Mouse (Mus musculus): Measurements from ENCODE around the gene Tiam1.

Tiam1 gene

GRCm38 (mm10) chr16:90143760-90144516 lies at the start of gene Tiam1:
Gene Tiam1, minus strand, starts transcription at chr16:90143769.
- DNase-seq (ENCODE audit: low spot score): peak; percentile 97

- no peak for DNase-seq (ENCODE audit: low spot score)
These were observed 47.7 kb upstream of the Tiam1 start for GRCm38 (mm10) chr16:90191289-90191688.

GRCm38 (mm10) chr16:90187453-90187852 lies 43.9 kb upstream of the Tiam1 start:
- DNase-seq (ENCODE audit: low spot score): peak; percentile 73

- peak; percentile 80 for DNase-seq (ENCODE audit: low spot score)
These were observed 42.5 kb upstream of the Tiam1 start for GRCm38 (mm10) chr16:90185928-90186588.

GRCm38 (mm10) chr16:90184135-90184534 lies 40.6 kb upstream of the Tiam1 start:
- no peak for DNase-seq (ENCODE audit: low spot score)

- no peak for DNase-seq (ENCODE audit: low spot score)
These were observed 38.1 kb upstream of the Tiam1 start for GRCm38 (mm10) chr16:90181673-90182072.

- no peak for DNase-seq (ENCODE audit: low spot score)
These were observed 37.4 kb upstream of the Tiam1 start for GRCm38 (mm10) chr16:90180975-90181374.

- no peak for DNase-seq (ENCODE audit: low spot score)
These were observed 36.3 kb upstream of the Tiam1 start for GRCm38 (mm10) chr16:90179892-90180291.

- no peak for DNase-seq (ENCODE audit: low spot score)
These were observed 34.8 kb upstream of the Tiam1 start for GRCm38 (mm10) chr16:90178404-90178803.

GRCm38 (mm10) chr16:90177425-90177824 lies 33.9 kb upstream of the Tiam1 start:
- no peak for DNase-seq (ENCODE audit: low spot score)

- no peak for DNase-seq (ENCODE audit: low spot score)
These were observed 32.9 kb upstream of the Tiam1 start for GRCm38 (mm10) chr16:90176472-90176871.

GRCm38 (mm10) chr16:90171416-90171815 lies 27.8 kb upstream of the Tiam1 start:
- DNase-seq (ENCODE audit: low spot score): no peak

- no peak for DNase-seq (ENCODE audit: low spot score)
These were observed 27.1 kb upstream of the Tiam1 start for GRCm38 (mm10) chr16:90170676-90171075.

- peak; percentile 52 for DNase-seq (ENCODE audit: low spot score)
These were observed 26.5 kb upstream of the Tiam1 start for GRCm38 (mm10) chr16:90169863-90170630.

GRCm38 (mm10) chr16:90167646-90168045 lies 24.1 kb upstream of the Tiam1 start:
- DNase-seq (ENCODE audit: low spot score): peak; percentile 79

GRCm38 (mm10) chr16:90165435-90165834 lies 21.9 kb upstream of the Tiam1 start:
- no peak for DNase-seq (ENCODE audit: low spot score)

GRCm38 (mm10) chr16:90164942-90165341 lies 21.4 kb upstream of the Tiam1 start:
- no peak for DNase-seq (ENCODE audit: low spot score)

GRCm38 (mm10) chr16:90155080-90155479 lies 11.5 kb upstream of the Tiam1 start:
- DNase-seq (ENCODE audit: low spot score): no peak

- no peak for DNase-seq (ENCODE audit: low spot score)
These were observed 7.3 kb upstream of the Tiam1 start for GRCm38 (mm10) chr16:90150820-90151219.

GRCm38 (mm10) chr16:90150126-90150525 lies 6.6 kb upstream of the Tiam1 start:
- peak; percentile 18 for DNase-seq (ENCODE audit: low spot score)

- no peak for DNase-seq (ENCODE audit: low spot score)
These were observed 5.8 kb upstream of the Tiam1 start for GRCm38 (mm10) chr16:90149335-90149734.

- DNase-seq (ENCODE audit: low spot score): no peak
These were observed 1.7 kb upstream of the Tiam1 start for GRCm38 (mm10) chr16:90145244-90145643.

GRCm38 (mm10) chr16:90144541-90144940 lies 972 bp upstream of the Tiam1 start:
- DNase-seq (ENCODE audit: low spot score): no peak
